Mouse (Mus musculus) liver, postnatal 0 days (tissue): Measurements from ENCODE around the gene Sucla2.
"Not testable (repeated sequence)": the region's sequence is repeated elsewhere in the genome, so short reads cannot be mapped to it uniquely, and the experiment has no call there.

ENCODE experiments used
- CTCF ChIP-seq: sonication (generic); IDR thresholded peaks from 2 replicates; pipeline ENCODE4 v1.5.1; 2016; ENCODE audit warnings: antibody characterized with exemption, low read depth
- EP300 ChIP-seq: IDR thresholded peaks from 2 replicates; pipeline ENCODE4 v1.6.1; 2016; ENCODE audit warnings: antibody characterized with exemption, low read depth, mild to moderate bottlenecking

- not testable (repeated sequence) for TF ChIP-seq CTCF, EP300
These were observed 89.8 kb downstream of the Sucla2 start for GRCm38 (mm10) chr14:73614961-73615360.
